ENCODE assay signal across 28 mouse cellular contexts in genomic region chr7:35293464-35293863, GRCm38 (mm10). TPM values are rescaled to one million over a fixed set of nuclear protein-coding genes. Genes with fewer than 3 reads are reported as not detected.
A peak's percentile ranks its signal among the peaks of the same experiment; 100 is the strongest.
DNase-seq lines count a peak whose midpoint lies in the region; ATAC-seq and TF ChIP-seq lines count a peak whose summit lies in the region.
"Had no signal": no experiment of that assay in that cellular context is flagged by ENCODE, and none has a peak within 500 bp of the region (broad histone marks: within the 10 kb centered on the region; RNA-seq: fewer than 3 reads in every experiment).

No protein-coding gene starts in this region.

- H3K36me3 ChIP-seq in forebrain, postnatal 0 days (ENCODE audit: insufficient read depth) = peaks cover 89% of the 10 kb centered on the region
- H3K36me3 ChIP-seq in forebrain, embryonic 10.5 days (replicated peaks) = peaks cover 93% of the 10 kb centered on the region
- peaks cover 71% of the 10 kb centered on the region for H3K36me3 ChIP-seq in kidney, postnatal 0 days (ENCODE audit: insufficient read depth, low read length)
- H3K36me3 ChIP-seq in stomach, postnatal 0 days (ENCODE audit: control insufficient read depth, insufficient read depth, low read length) = peaks cover 11% of the 10 kb centered on the region

- H3K4me2 ChIP-seq in forebrain, postnatal 0 days (ENCODE audit: low read depth) = no peak overlapping the region
- no peak overlapping the region for H3K4me2 ChIP-seq in kidney, postnatal 0 days (ENCODE audit: low read length)
- no peak overlapping the region for H3K4me2 ChIP-seq in stomach, postnatal 0 days (replicated peaks; ENCODE audit: low read depth)
- H3K4me2 ChIP-seq: forebrain, embryonic 12.5 days; heart, embryonic 15.5 days; hindbrain, embryonic 13.5 days; limb, embryonic 13.5 days; liver, embryonic 13.5 days; lung, embryonic 14.5 days had no signal

- no peak for ATAC-seq in forebrain, postnatal 0 days
- no peak for ATAC-seq in kidney, postnatal 0 days (replicated peaks; ENCODE audit: low FRiP score, low read depth)
- 0 out of 2 replicates have a peak, but pooled peaks have one; percentile 40 for ATAC-seq in stomach, postnatal 0 days (ENCODE audit: low FRiP score, low TSS enrichment)
- no peak for ATAC-seq in granulocyte monocyte progenitor cell, adult 5-6 weeks (replicated peaks; ENCODE audit: poor library complexity, severe bottlenecking)
- ATAC-seq: midbrain, embryonic 16.5 days had no signal

- no peaks in the 10 kb centered on the region for H3K4me1 ChIP-seq in forebrain, postnatal 0 days (ENCODE audit: insufficient read depth)
- no peaks in the 10 kb centered on the region for H3K4me1 ChIP-seq in forebrain, embryonic 10.5 days
- H3K4me1 ChIP-seq in kidney, postnatal 0 days (replicated peaks; ENCODE audit: insufficient read depth, low read length) = no peaks in the 10 kb centered on the region
- H3K4me1 ChIP-seq in stomach, postnatal 0 days (replicated peaks; ENCODE audit: control insufficient read depth, insufficient read depth) = no peaks in the 10 kb centered on the region
- H3K4me1 ChIP-seq: forebrain, embryonic 12.5 days; heart, embryonic 10.5 days; heart, embryonic 15.5 days; hindbrain, embryonic 13.5 days; limb, embryonic 13.5 days; liver, embryonic 13.5 days; midbrain, embryonic 10.5 days had no signal

- peak; percentile 26; the same call in 1 of the 2 replicates for TF ChIP-seq CTCF in forebrain, postnatal 0 days (IDR thresholded peaks at IDR 0.05; ENCODE audit: low read depth)
- TF ChIP-seq CTCF in kidney, postnatal 0 days (IDR thresholded peaks at IDR 0.05; ENCODE audit: low read depth) = peak; percentile 39; the same call in 1 of the 2 replicates
- TF ChIP-seq CTCF in stomach, postnatal 0 days (IDR thresholded peaks at IDR 0.05; ENCODE audit: low read depth) = peak; percentile 50

- TF ChIP-seq EP300 in stomach, postnatal 0 days (optimal IDR thresholded peaks at IDR 0.05) = no peak

- 89% methylated on average over 13 of the region's 13 CpGs for WGBS in forebrain, postnatal 0 days
- 93% methylated on average over 13 of the region's 13 CpGs for WGBS in forebrain, embryonic 10.5 days
- 91% methylated on average over 13 of the region's 13 CpGs for WGBS in kidney, postnatal 0 days
- 91% methylated on average over 13 of the region's 13 CpGs for WGBS in stomach, postnatal 0 days

- DNase-seq in forebrain, postnatal 0 days = no peak
- DNase-seq in forebrain, embryonic 10.5 days (ENCODE audit: extremely low spot score, low spot score) = no peak
- no peak for DNase-seq in kidney, postnatal 0 days (ENCODE audit: low spot score)
- DNase-seq in kidney, adult 18-20 months = no peak
- DNase-seq in ES-CJ7 (ENCODE audit: low read depth, low spot score) = peak; percentile 61
- no peak for DNase-seq in stomach, postnatal 0 days (ENCODE audit: low spot score)
- DNase-seq: adrenal gland, adult 8-10 months; cerebellum, adult 9-11 months; gastrocnemius, postnatal 10 days; kidney, adult 8-10 months; kidney, postnatal 14 days; layer of hippocampus, adult 9-11 months; liver, embryonic 13.5 days; lung, embryonic 14.5 days; lung, postnatal 14 days; right cerebral cortex, adult 18-20 months; thymus, adult 2 months; thymus, postnatal 36 days had no signal

- H3K9me3 ChIP-seq in forebrain, postnatal 0 days (ENCODE audit: low read length) = no peaks in the 10 kb centered on the region
- H3K9me3 ChIP-seq in forebrain, embryonic 10.5 days = no peaks in the 10 kb centered on the region
- no peaks in the 10 kb centered on the region for H3K9me3 ChIP-seq in kidney, postnatal 0 days (replicated peaks; ENCODE audit: low read length)
- no peaks in the 10 kb centered on the region for H3K9me3 ChIP-seq in stomach, postnatal 0 days (ENCODE audit: control insufficient read depth, low read length)
- H3K9me3 ChIP-seq: forebrain, embryonic 12.5 days; heart, embryonic 10.5 days; heart, embryonic 15.5 days; hindbrain, embryonic 13.5 days; limb, embryonic 13.5 days; liver, embryonic 13.5 days; midbrain, embryonic 10.5 days had no signal

- no peak overlapping the region for H3K9ac ChIP-seq in forebrain, postnatal 0 days
- no peak overlapping the region for H3K9ac ChIP-seq in kidney, postnatal 0 days (ENCODE audit: low read depth, low read length)
- no peak overlapping the region for H3K9ac ChIP-seq in stomach, postnatal 0 days (ENCODE audit: low read length)
- H3K9ac ChIP-seq: forebrain, embryonic 12.5 days; heart, embryonic 15.5 days; hindbrain, embryonic 13.5 days; limb, embryonic 13.5 days; liver, embryonic 13.5 days; lung, embryonic 14.5 days had no signal

- H3K27ac ChIP-seq in forebrain, postnatal 0 days (ENCODE audit: low read depth, low read length) = no peak overlapping the region
- no peak overlapping the region for H3K27ac ChIP-seq in forebrain, embryonic 10.5 days
- H3K27ac ChIP-seq in kidney, postnatal 0 days = no peak overlapping the region
- H3K27ac ChIP-seq in stomach, postnatal 0 days (replicated peaks) = no peak overlapping the region
- H3K27ac ChIP-seq: forebrain, embryonic 12.5 days; heart, embryonic 10.5 days; heart, embryonic 15.5 days; hindbrain, embryonic 13.5 days; limb, embryonic 13.5 days; liver, embryonic 13.5 days; midbrain, embryonic 10.5 days had no signal

- no peak overlapping the region for H3K4me3 ChIP-seq in forebrain, postnatal 0 days (ENCODE audit: low read depth, low read length)
- no peak overlapping the region for H3K4me3 ChIP-seq in forebrain, embryonic 10.5 days
- H3K4me3 ChIP-seq in kidney, postnatal 0 days (replicated peaks; ENCODE audit: low read depth, low read length) = no peak overlapping the region
- no peak overlapping the region for H3K4me3 ChIP-seq in stomach, postnatal 0 days (ENCODE audit: low read depth, low read length)
- H3K4me3 ChIP-seq: erythroblast, embryonic 14.5 days; forebrain, embryonic 12.5 days; heart, embryonic 10.5 days; heart, embryonic 15.5 days; hindbrain, embryonic 13.5 days; limb, embryonic 13.5 days; liver, embryonic 13.5 days; midbrain, embryonic 10.5 days had no signal

- no peaks in the 10 kb centered on the region for H3K27me3 ChIP-seq in forebrain, postnatal 0 days (ENCODE audit: insufficient read depth, low read length)
- no peaks in the 10 kb centered on the region for H3K27me3 ChIP-seq in forebrain, embryonic 10.5 days (ENCODE audit: poor library complexity, severe bottlenecking)
- H3K27me3 ChIP-seq in kidney, postnatal 0 days (ENCODE audit: insufficient read depth, low read length) = no peaks in the 10 kb centered on the region
- no peaks in the 10 kb centered on the region for H3K27me3 ChIP-seq in stomach, postnatal 0 days (ENCODE audit: control insufficient read depth, insufficient read depth, low read length)
- H3K27me3 ChIP-seq: forebrain, embryonic 12.5 days; heart, embryonic 15.5 days; hindbrain, embryonic 13.5 days; limb, embryonic 13.5 days; liver, embryonic 13.5 days had no signal

RNA-seq across cellular contexts. Expression of gene Gpatch1, which starts 24.8 kb away (rescaled TPM):
- total RNA-seq in forebrain, postnatal 0 days (2014; rRNA removed) = 14.6 and 15.3 TPM in 2 replicates
- 16.2 and 21.9 TPM in 2 replicates for polyA plus RNA-seq in forebrain, postnatal 0 days (2015; fragmentation: Nextera tagmentation; extraction: Ambion mirVana)
- 17.9 and 18.5 TPM in 2 replicates for polyA plus RNA-seq in forebrain, embryonic 10.5 days (2016; fragmentation: Nextera tagmentation; extraction: Ambion mirVana)
- polyA plus RNA-seq in kidney, postnatal 0 days (2015; fragmentation: Nextera tagmentation; extraction: Ambion mirVana) = 17.0 and 17.6 TPM in 2 replicates
- polyA plus RNA-seq in stomach, postnatal 0 days (2015; fragmentation: Nextera tagmentation; extraction: Ambion mirVana) = 9.1 and 9.3 TPM in 2 replicates
- total RNA-seq in granulocyte monocyte progenitor cell, adult 5-6 weeks (2014; fragmentation: Nextera tagmentation) = 20.4 and 29.5 TPM in 2 replicates
- total RNA-seq in granulocyte monocyte progenitor cell, adult 5-6 weeks (2017) = 15.4 and 17.4 TPM in 2 replicates

RNA-seq across cellular contexts. Expression of gene Rhpn2, which starts 40.5 kb away (rescaled TPM):
- total RNA-seq in forebrain, postnatal 0 days (2014; rRNA removed) = 2.0 and 3.3 TPM in 2 replicates
- polyA plus RNA-seq in forebrain, postnatal 0 days (2015; fragmentation: Nextera tagmentation; extraction: Ambion mirVana) = 0.99 and 1.6 TPM in 2 replicates
- 4.5 and 4.6 TPM in 2 replicates for polyA plus RNA-seq in forebrain, embryonic 10.5 days (2016; fragmentation: Nextera tagmentation; extraction: Ambion mirVana)
- polyA plus RNA-seq in kidney, postnatal 0 days (2015; fragmentation: Nextera tagmentation; extraction: Ambion mirVana) = 14.6 and 15.1 TPM in 2 replicates
- 23.1 and 24.4 TPM in 2 replicates for polyA plus RNA-seq in stomach, postnatal 0 days (2015; fragmentation: Nextera tagmentation; extraction: Ambion mirVana)
- total RNA-seq in granulocyte monocyte progenitor cell, adult 5-6 weeks (2014; fragmentation: Nextera tagmentation) = not detected in 2 replicates
- total RNA-seq in granulocyte monocyte progenitor cell, adult 5-6 weeks (2017) = not detected in 2 replicates
- total RNA-seq: megakaryocyte progenitor cell, adult 5-6 weeks had no signal
